Mouse (Mus musculus): Measurements from ENCODE around the gene Zfp652.

Zfp652 gene

GRCm38 (mm10) chr11:95710478-95710877, 2.0 kb upstream of the Zfp652 start:
- in situ Hi-C loops (cut with MboI, MseI): no loop called here

GRCm38 (mm10) chr11:95712085-95712562, 349 bp upstream of the Zfp652 start:
- in situ Hi-C loops (cut with MboI, MseI): no loop called here

- in situ Hi-C loops (cut with MboI, MseI): no loop called here
These were observed 845 bp downstream of the Zfp652 start for GRCm38 (mm10) chr11:95713225-95713810.

- in situ Hi-C loops (cut with MboI, MseI): no loop called here
These were observed 1.4 kb downstream of the Zfp652 start for GRCm38 (mm10) chr11:95713811-95714241.

GRCm38 (mm10) chr11:95714411-95714810, 1.9 kb downstream of the Zfp652 start:
- in situ Hi-C loops (cut with MboI, MseI): no loop called here

GRCm38 (mm10) chr11:95716136-95716535, 3.7 kb downstream of the Zfp652 start:
- in situ Hi-C loops (cut with MboI, MseI): no loop called here

- in situ Hi-C loops (cut with MboI, MseI): no loop called here
These were observed 6.9 kb downstream of the Zfp652 start for GRCm38 (mm10) chr11:95719356-95719755.

- in situ Hi-C loops (cut with MboI, MseI): no loop called here
These were observed 10.8 kb downstream of the Zfp652 start, which contains the start of gene B130006D01Rik for GRCm38 (mm10) chr11:95723287-95723686. B130006D01Rik (plus strand) TSS chr11:95723587.

GRCm38 (mm10) chr11:95724466-95724865, 12.0 kb downstream of the Zfp652 start:
- in situ Hi-C loops (cut with MboI, MseI): no loop called here

- in situ Hi-C loops (cut with MboI, MseI): no loop called here
These were observed 13.7 kb downstream of the Zfp652 start for GRCm38 (mm10) chr11:95726156-95726555.

GRCm38 (mm10) chr11:95727947-95728346, 15.5 kb downstream of the Zfp652 start:
- in situ Hi-C loops (cut with MboI, MseI): no loop called here

- in situ Hi-C loops (cut with MboI, MseI): no loop called here
These were observed 16.7 kb downstream of the Zfp652 start for GRCm38 (mm10) chr11:95728916-95729907.

- in situ Hi-C loops (cut with MboI, MseI): no loop called here
These were observed 22.0 kb downstream of the Zfp652 start for GRCm38 (mm10) chr11:95734485-95734884.

- in situ Hi-C loops (cut with MboI, MseI): no loop called here
These were observed 25.3 kb downstream of the Zfp652 start for GRCm38 (mm10) chr11:95737811-95738210.

GRCm38 (mm10) chr11:95744521-95744920, 32.0 kb downstream of the Zfp652 start:
- in situ Hi-C loops (cut with MboI, MseI): no loop called here

GRCm38 (mm10) chr11:95746821-95747220, 34.3 kb downstream of the Zfp652 start:
- in situ Hi-C loops (cut with MboI, MseI): no loop called here

GRCm38 (mm10) chr11:95748331-95748730, 35.9 kb downstream of the Zfp652 start:
- in situ Hi-C loops (cut with MboI, MseI): no loop called here

- in situ Hi-C loops (cut with MboI, MseI): loop anchor here (5.0 to 10.0 kb wide), 2 partner anchors 62 to 925 kb away; no protein-coding TSS in a partner anchor
These were observed 37.1 kb downstream of the Zfp652 start for GRCm38 (mm10) chr11:95749619-95750018.

- in situ Hi-C loops (cut with MboI, MseI): loop anchor here (5.0 to 10.0 kb wide), 2 partner anchors 64 to 926 kb away; no protein-coding TSS in a partner anchor
These were observed 38.5 kb downstream of the Zfp652 start for GRCm38 (mm10) chr11:95750995-95751394.

- in situ Hi-C loops (cut with MboI, MseI): loop anchor here in 1 of 2 experiments (10.0 kb wide), 1 partner anchor 930 kb away; no protein-coding TSS in a partner anchor
These were observed 42.7 kb downstream of the Zfp652 start for GRCm38 (mm10) chr11:95755137-95755536.

- in situ Hi-C loops (cut with MboI, MseI): no loop called here
These were observed 48.0 kb downstream of the Zfp652 start for GRCm38 (mm10) chr11:95760521-95760920.

- in situ Hi-C loops (cut with MboI, MseI): no loop called here
These were observed 50.5 kb downstream of the Zfp652 start for GRCm38 (mm10) chr11:95762996-95763395.

Data from T-helper 17 cell (primary cell).